Mouse (Mus musculus) hindbrain, embryonic 15.5 days (tissue): ENCODE measurements around the gene Slc25a30. TPM values are rescaled to one million over a fixed set of nuclear protein-coding genes. Genes with fewer than 3 reads are reported as not detected.

Source experiments
- ATAC-seq: fragments of 200-750 bp; cut with Nextera tagmentation; 2 replicates; pipeline ENCODE4 v1.8.0; 2017; ENCODE audit warnings: low read depth, moderate number of reproducible peaks, moderate TSS enrichment; ENCODE audit not compliant: low FRiP score
- H3K27ac ChIP-seq: fragments of 300-500 bp; sonication (generic); replicated peaks from 2 replicates; pipeline ENCODE4 v1.5.1; 2015; ENCODE audit warnings: mild to moderate bottlenecking, inconsistent platforms
- H3K27me3 ChIP-seq: fragments of 300-500 bp; sonication (generic); 2 replicates; pipeline ENCODE4 v1.6.1; 2015; ENCODE audit warnings: control low read depth, inconsistent platforms
- H3K36me3 ChIP-seq: fragments of 300-500 bp; sonication (generic); 2 replicates; pipeline ENCODE4 v1.6.1; 2015; ENCODE audit warnings: control low read depth, inconsistent platforms
- H3K4me1 ChIP-seq: fragments of 300-500 bp; sonication (generic); replicated peaks from 2 replicates; pipeline ENCODE4 v1.6.1; 2015; ENCODE audit warnings: control low read depth, inconsistent platforms
- H3K4me2 ChIP-seq: fragments of 300-500 bp; sonication (generic); 2 replicates; pipeline ENCODE4 v1.6.1; 2015; ENCODE audit warnings: moderate library complexity, mild to moderate bottlenecking, inconsistent platforms
- H3K4me3 ChIP-seq: fragments of 300-500 bp; sonication (generic); 2 replicates; pipeline ENCODE4 v1.5.1; 2015; ENCODE audit warnings: mild to moderate bottlenecking, inconsistent platforms
- H3K9ac ChIP-seq: fragments of 300-500 bp; sonication (generic); 2 replicates; pipeline ENCODE4 v1.6.1; 2015; ENCODE audit warnings: inconsistent platforms
- H3K9me3 ChIP-seq: fragments of 300-500 bp; sonication (generic); 2 replicates; pipeline ENCODE4 v1.6.1; 2016; ENCODE audit warnings: control low read depth, inconsistent platforms
- WGBS: fragments of 180-500 bp; shearing (Covaris S2); methylation state at CpG from one replicate; pipeline ENCODE4 v1.1.7; 2015; 5-methylcytosine and 5-hydroxymethylcytosine counted together
- polyA plus RNA-seq: library from polyadenylated mRNA; unstranded; fragments of >200 nt; fragmentation: Nextera tagmentation; extraction: Ambion mirVana; gene quantifications from 2 replicates; pipeline ENCODE4 v1.2.1, GENCODE M21; 2015

Slc25a30 gene
- polyA plus RNA-seq, 1 experiment from 2014 or later, result 9.9 TPM

GRCm38 (mm10) chr14:75826851-75827410 lies 40.1 kb upstream of the Slc25a30 start:
- WGBS, result 71% methylated on average over 3 of the region's 3 CpGs
- Histone ChIP-seq H3K36me3 (no peaks in the 10 kb centered on the region), H3K9ac (no peak overlapping the region), H3K9me3 (no peaks in the 10 kb centered on the region), H3K27me3 (peaks cover 4% of the 10 kb centered on the region; the same call in 1 of the 2 replicates), H3K4me2 (no peak overlapping the region), H3K4me1 (peaks cover 13% of the 10 kb centered on the region), H3K27ac (no peak overlapping the region), H3K4me3 (no peak overlapping the region)
- no peak for ATAC-seq

- H3K4me2 ChIP-seq, result no peak overlapping the region
- no peak overlapping the region for H3K9ac ChIP-seq
- no peaks in the 10 kb centered on the region for H3K4me1 ChIP-seq
- H3K27ac ChIP-seq, result no peak overlapping the region
- no peaks in the 10 kb centered on the region for H3K36me3 ChIP-seq
- no peaks in the 10 kb centered on the region for H3K9me3 ChIP-seq
- WGBS, result 88% methylated on average over 5 of the region's 5 CpGs
- ATAC-seq, result no peak
- no peaks in the 10 kb centered on the region for H3K27me3 ChIP-seq
- H3K4me3 ChIP-seq, result no peak overlapping the region
Observed at GRCm38 (mm10) chr14:75820007-75820406, 33.2 kb upstream of the Slc25a30 start.

- H3K4me3 ChIP-seq, result no peak overlapping the region
- H3K4me2 ChIP-seq, result no peak overlapping the region
- no peaks in the 10 kb centered on the region for H3K4me1 ChIP-seq
- no peak overlapping the region for H3K27ac ChIP-seq
- ATAC-seq, result no peak
- no peaks in the 10 kb centered on the region for H3K27me3 ChIP-seq
- no peak overlapping the region for H3K9ac ChIP-seq
- H3K36me3 ChIP-seq, result no peaks in the 10 kb centered on the region
- H3K9me3 ChIP-seq, result no peaks in the 10 kb centered on the region
- 90% methylated on average over 2 of the region's 2 CpGs for WGBS
Observed at GRCm38 (mm10) chr14:75819341-75819740, 32.5 kb upstream of the Slc25a30 start.

GRCm38 (mm10) chr14:75818528-75818927 lies 31.7 kb upstream of the Slc25a30 start:
- H3K4me3 ChIP-seq, result no peak overlapping the region
- H3K9ac ChIP-seq, result no peak overlapping the region
- no peak overlapping the region for H3K27ac ChIP-seq
- WGBS, result 97% methylated on average over 2 of the region's 2 CpGs
- no peaks in the 10 kb centered on the region for H3K9me3 ChIP-seq
- H3K4me2 ChIP-seq, result no peak overlapping the region
- no peaks in the 10 kb centered on the region for H3K4me1 ChIP-seq
- ATAC-seq, result no peak
- H3K27me3 ChIP-seq, result no peaks in the 10 kb centered on the region
- no peaks in the 10 kb centered on the region for H3K36me3 ChIP-seq

- no peak overlapping the region for H3K27ac ChIP-seq
- H3K4me3 ChIP-seq, result no peak overlapping the region
- H3K27me3 ChIP-seq, result no peaks in the 10 kb centered on the region
- H3K9me3 ChIP-seq, result no peaks in the 10 kb centered on the region
- no peak for ATAC-seq
- H3K4me2 ChIP-seq, result no peak overlapping the region
- 78% methylated on average over 6 of the region's 6 CpGs for WGBS
- H3K9ac ChIP-seq, result no peak overlapping the region
- no peaks in the 10 kb centered on the region for H3K4me1 ChIP-seq
- no peaks in the 10 kb centered on the region for H3K36me3 ChIP-seq
Observed at GRCm38 (mm10) chr14:75809931-75810330, 23.1 kb upstream of the Slc25a30 start.

GRCm38 (mm10) chr14:75807800-75808199 lies 21.0 kb upstream of the Slc25a30 start:
- no peak overlapping the region for H3K4me3 ChIP-seq
- H3K27me3 ChIP-seq, result no peaks in the 10 kb centered on the region
- H3K4me1 ChIP-seq, result no peaks in the 10 kb centered on the region
- no peak overlapping the region for H3K27ac ChIP-seq
- H3K4me2 ChIP-seq, result no peak overlapping the region
- no peaks in the 10 kb centered on the region for H3K9me3 ChIP-seq
- H3K9ac ChIP-seq, result no peak overlapping the region
- no peak for ATAC-seq
- WGBS, result 76% methylated on average over 8 of the region's 8 CpGs
- H3K36me3 ChIP-seq, result no peaks in the 10 kb centered on the region

GRCm38 (mm10) chr14:75797769-75798386 lies 11.0 kb upstream of the Slc25a30 start:
- WGBS, result 57% methylated on average over 5 of the region's 5 CpGs
- no peaks in the 10 kb centered on the region for H3K27me3 ChIP-seq
- H3K9ac ChIP-seq, result no peak overlapping the region
- H3K4me2 ChIP-seq, result no peak overlapping the region
- ATAC-seq, result no peak
- H3K36me3 ChIP-seq, result no peaks in the 10 kb centered on the region
- no peak overlapping the region for H3K27ac ChIP-seq
- no peaks in the 10 kb centered on the region for H3K4me1 ChIP-seq
- no peaks in the 10 kb centered on the region for H3K9me3 ChIP-seq
- no peak overlapping the region for H3K4me3 ChIP-seq

GRCm38 (mm10) chr14:75795918-75796317 lies 9.1 kb upstream of the Slc25a30 start:
- Histone ChIP-seq H3K27me3 (no peaks in the 10 kb centered on the region), H3K4me2 (no peak overlapping the region), H3K9me3 (no peaks in the 10 kb centered on the region), H3K9ac (no peak overlapping the region), H3K27ac (no peak overlapping the region), H3K4me1 (no peaks in the 10 kb centered on the region), H3K36me3 (no peaks in the 10 kb centered on the region), H3K4me3 (no peak overlapping the region)
- 91% methylated on average over 4 of the region's 4 CpGs for WGBS
- ATAC-seq, result no peak

- 74% methylated on average over 5 of the region's 5 CpGs for WGBS
- no peak overlapping the region for H3K9ac ChIP-seq
- H3K27me3 ChIP-seq, result no peaks in the 10 kb centered on the region
- H3K9me3 ChIP-seq, result no peaks in the 10 kb centered on the region
- no peaks in the 10 kb centered on the region for H3K36me3 ChIP-seq
- no peak overlapping the region for H3K4me2 ChIP-seq
- no peaks in the 10 kb centered on the region for H3K4me1 ChIP-seq
- no peak overlapping the region for H3K4me3 ChIP-seq
- no peak for ATAC-seq
- no peak overlapping the region for H3K27ac ChIP-seq
Observed at GRCm38 (mm10) chr14:75794726-75795125, 7.9 kb upstream of the Slc25a30 start.

- WGBS, result 90% methylated on average over 6 of the region's 6 CpGs
- no peaks in the 10 kb centered on the region for H3K27me3 ChIP-seq
- no peak overlapping the region for H3K4me3 ChIP-seq
- no peaks in the 10 kb centered on the region for H3K4me1 ChIP-seq
- H3K9me3 ChIP-seq, result no peaks in the 10 kb centered on the region
- H3K27ac ChIP-seq, result no peak overlapping the region
- no peak overlapping the region for H3K4me2 ChIP-seq
- no peaks in the 10 kb centered on the region for H3K36me3 ChIP-seq
- no peak overlapping the region for H3K9ac ChIP-seq
- no peak for ATAC-seq
Observed at GRCm38 (mm10) chr14:75794324-75794723, 7.5 kb upstream of the Slc25a30 start.

GRCm38 (mm10) chr14:75793110-75793509 lies 6.3 kb upstream of the Slc25a30 start:
- H3K9me3 ChIP-seq, result no peaks in the 10 kb centered on the region
- H3K4me3 ChIP-seq, result no peak overlapping the region
- no peak overlapping the region for H3K4me2 ChIP-seq
- no peaks in the 10 kb centered on the region for H3K36me3 ChIP-seq
- H3K4me1 ChIP-seq, result no peaks in the 10 kb centered on the region
- WGBS, result 87% methylated on average over 4 of the region's 4 CpGs
- no peak for ATAC-seq
- peaks cover 4% of the 10 kb centered on the region; the same call in 1 of the 2 replicates for H3K27me3 ChIP-seq
- no peak overlapping the region for H3K9ac ChIP-seq
- no peak overlapping the region for H3K27ac ChIP-seq

GRCm38 (mm10) chr14:75791372-75791771 lies 4.5 kb upstream of the Slc25a30 start:
- Histone ChIP-seq H3K9ac (no peak overlapping the region), H3K4me1 (peaks cover 9% of the 10 kb centered on the region), H3K4me2 (no peak overlapping the region), H3K36me3 (no peaks in the 10 kb centered on the region), H3K27me3 (peaks cover 4% of the 10 kb centered on the region; the same call in 1 of the 2 replicates), H3K4me3 (no peak overlapping the region), H3K9me3 (no peaks in the 10 kb centered on the region), H3K27ac (no peak overlapping the region)
- 83% methylated on average over 3 of the region's 3 CpGs for WGBS
- ATAC-seq, result no peak
